Mouse (Mus musculus) lung, postnatal 10 days (tissue): ENCODE results near the gene Gm12845.
"Not testable (repeated sequence)": the region's sequence is repeated elsewhere in the genome, so short reads cannot be mapped to it uniquely, and the experiment has no call there.

Experiments used
- DNase-seq: peaks from one replicate; pipeline ENCODE4 v3.0.0; 2021

The Gm12845 gene

DNA sequence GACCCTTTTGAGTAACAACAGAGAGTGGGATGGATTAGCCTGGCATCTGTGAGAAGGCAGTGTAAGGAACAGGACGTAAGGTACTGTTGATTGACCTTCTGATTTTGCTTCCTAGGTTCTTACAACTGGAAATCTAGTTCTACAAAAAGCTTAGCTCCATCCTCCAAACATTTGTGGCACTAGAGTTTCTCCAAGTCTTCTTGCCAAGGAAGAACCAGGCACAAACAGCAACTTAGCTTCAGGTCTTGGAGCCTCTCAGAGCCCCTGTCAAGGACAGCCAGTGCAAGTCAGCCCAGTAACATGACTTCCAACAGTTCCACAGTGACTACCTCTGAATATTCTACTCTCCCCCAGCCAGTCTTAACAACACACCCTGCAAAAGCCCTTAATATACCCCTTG lies at the start of gene Gm12845:
Gene Gm12845, plus strand, starts transcription at position 301 of the 400 bp plus-strand sequence.
- no peak for DNase-seq

DNA sequence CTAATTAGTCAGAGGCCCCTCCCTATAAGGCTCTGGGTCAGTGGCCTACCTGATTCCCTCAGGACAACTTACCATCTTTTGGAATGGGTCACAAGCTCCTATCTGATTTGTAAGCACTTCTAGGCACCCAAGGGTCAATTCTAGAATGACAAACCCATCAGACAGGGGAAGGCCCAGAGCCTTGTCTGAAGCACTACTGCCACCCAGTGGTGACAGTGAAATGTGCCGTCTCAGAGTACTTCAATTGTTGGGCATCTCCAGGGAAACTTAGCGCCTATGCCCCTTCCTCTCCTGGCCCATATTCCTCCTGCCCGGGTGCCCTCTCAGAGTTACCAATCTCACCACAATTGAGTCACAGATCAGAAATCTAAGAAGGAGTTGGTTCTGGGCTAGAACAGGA lies 47.3 kb upstream of the Gm12845 start:
- DNase-seq, result peak; percentile 88

DNA sequence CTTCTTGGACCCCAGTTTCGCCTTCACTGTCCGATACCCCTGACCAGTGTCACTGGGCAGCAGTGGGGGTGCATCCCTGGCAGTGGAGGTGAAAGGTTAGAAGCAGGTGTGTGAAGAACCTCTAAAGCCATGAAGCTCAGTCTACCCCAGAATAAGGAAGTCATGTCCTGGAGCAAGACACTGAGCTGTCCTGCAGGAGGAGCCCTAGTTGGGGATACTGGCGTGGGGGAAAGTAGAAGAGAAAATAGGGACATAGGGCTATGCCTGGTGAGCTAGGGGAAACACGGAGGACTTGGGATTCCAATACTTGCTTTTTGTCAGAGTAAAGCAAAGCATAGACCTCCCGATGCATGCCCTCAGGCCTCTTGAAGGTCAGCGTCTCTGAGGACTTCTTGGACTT lies 43.2 kb upstream of the Gm12845 start:
- no peak for DNase-seq

DNA sequence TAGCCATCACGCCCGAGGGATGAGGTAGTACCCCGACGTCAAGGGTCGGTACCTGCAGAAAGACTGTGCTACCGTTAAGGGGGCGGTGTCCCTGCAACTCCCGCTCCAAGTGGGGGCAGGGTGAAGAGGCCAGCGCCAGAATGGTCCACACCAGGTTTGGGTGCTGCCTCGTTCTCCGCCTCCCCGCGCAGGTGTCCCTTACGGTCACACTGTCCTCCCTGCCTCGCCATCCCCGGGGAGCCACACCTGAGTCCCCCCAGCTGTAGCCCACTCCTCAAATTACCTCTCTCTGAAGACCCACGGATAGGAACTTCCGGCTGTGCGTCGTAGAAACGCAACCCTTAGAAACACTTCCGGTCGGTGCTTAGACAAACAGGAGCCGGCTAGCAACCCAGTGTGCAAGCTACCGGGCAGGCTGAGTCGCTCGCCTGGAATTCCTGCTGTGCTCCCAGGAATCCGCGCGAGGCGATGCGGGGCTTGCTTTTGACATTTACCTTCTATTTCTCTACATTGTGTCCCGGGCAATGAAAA lies 42.2 kb upstream of the Gm12845 start, which contains the start of gene Dmap1:
Gene Dmap1, minus strand, starts transcription at position 343 of the 531 bp plus-strand sequence.
- peak; percentile 89 for DNase-seq

DNA sequence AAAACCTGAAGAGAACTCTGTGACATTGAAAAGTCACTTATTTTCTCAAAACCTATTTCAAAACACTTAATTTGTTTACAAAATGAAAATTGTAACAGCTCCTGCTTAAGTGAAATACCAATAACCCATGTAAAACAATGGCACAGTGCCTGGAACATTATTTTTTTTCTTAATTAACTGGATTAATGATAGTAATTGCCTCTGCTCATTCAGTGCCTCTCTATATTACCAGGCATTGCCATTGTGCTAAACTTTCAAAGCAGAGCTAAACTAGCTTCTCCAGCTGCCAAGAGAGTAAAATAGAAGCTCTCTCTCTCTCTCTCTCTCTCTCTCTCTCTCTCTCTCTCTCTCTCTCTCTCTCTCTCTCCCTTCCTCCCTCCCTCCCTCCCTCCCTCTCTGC lies 41.7 kb upstream of the Gm12845 start:
- DNase-seq, result no peak

DNA sequence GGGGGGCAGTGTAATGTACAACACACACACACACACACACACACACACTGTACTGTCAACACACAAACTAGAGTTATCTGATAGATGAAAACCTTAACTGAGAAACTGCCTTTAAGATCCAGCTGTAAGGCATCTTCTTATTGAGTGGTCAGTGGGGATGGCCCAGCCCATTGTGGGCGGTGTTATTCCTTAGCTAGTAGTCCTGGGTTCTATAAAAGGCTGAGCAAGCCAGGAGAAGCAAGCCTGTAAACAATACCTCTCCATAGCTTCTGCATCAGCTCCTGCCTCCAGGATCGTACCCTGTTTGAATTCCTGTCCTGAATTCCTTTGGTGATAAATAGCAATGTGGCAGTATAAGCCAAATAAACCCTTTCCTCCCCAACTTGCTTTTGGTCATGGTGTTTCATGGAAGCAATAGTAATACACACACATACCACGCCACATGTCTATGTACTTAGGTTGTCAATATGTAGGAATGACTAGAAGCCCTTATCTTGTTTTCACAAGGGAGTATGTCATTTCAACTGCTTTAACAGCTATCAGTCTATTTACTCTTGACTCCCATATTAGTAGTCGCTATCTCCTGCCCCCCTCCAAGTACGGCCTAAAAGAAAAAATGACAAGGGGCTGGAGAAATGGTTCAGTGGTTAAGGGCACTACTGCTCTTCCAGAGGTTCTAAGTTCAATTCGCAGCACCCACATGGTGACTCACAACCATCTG lies 41.0 kb upstream of the Gm12845 start:
- DNase-seq, result no peak

DNA sequence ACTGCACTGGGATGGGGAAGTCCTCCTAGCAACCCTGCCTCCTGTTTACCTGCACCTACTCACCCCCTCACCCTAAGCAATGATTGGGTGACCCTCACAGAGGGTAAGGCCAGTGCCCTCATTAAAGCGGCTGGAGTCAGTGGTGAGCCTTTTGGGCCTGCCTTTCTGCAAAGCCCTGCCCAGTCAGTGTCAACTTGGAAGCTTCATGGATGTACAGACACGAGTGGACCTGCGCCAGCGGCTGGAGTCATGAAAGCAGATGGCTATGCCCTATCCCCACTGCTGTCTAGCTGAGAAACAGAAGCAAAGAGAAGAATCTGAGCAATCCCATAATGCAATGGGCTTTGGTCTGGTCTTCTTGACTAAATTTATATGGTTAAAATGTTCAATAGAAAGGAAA lies 37.9 kb upstream of the Gm12845 start:
- no peak for DNase-seq

DNA sequence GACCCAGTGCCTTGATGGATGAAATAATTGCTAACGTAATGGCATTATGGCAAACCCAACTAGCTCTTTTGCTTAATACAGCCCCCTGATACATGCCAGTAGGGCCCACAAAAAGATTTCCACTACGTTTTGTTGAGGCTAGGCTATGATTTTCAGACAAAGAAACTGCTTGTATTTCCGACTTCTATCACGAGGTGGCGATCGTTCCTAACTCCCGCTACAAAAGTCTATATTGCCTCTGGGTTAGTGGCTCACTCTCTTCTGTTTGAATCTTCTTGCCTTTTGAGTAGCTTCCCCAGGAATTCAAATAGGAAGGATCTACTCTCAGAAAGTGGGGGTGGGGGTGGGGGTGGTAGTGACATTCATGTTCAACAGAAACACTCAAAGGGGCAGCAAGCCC lies 18.9 kb upstream of the Gm12845 start:
- peak; percentile 70 for DNase-seq

DNA sequence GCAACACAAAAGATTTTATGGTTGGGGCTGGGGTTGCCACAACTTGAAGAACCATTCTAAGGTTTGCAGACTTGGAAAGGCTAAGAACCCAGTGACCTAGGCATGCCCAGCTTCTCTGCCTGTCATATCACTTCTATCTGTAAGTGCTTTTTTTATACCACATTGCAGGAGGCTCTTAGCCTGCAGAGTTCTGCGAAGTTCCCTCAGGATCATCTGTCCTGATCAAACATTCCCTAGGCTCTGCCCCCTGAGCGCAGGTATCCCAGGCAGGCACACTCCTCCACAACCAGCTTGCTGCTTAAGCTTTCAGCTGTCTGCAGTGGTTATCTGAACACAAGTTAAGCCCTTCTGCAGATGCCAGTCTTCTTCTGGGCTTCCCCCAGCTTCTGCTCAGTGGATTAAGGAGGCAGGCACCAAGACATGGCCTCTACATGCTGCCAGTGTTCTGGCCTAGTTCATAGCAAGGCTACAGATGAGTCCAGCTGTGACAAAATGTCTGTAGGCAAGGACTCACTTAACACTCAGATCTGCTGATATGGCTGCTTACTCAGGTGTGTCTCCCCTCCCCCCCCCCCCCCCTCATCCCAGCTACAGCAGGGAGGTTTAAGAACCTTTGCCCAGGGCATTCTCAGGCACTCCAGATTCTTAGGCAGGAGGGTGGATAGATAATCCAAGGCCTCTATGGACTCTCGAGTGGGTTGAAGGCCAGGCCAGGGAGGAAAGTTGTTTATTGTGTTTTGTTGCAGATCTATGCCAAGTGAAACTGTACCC lies 15.2 kb upstream of the Gm12845 start:
- no peak for DNase-seq

DNA sequence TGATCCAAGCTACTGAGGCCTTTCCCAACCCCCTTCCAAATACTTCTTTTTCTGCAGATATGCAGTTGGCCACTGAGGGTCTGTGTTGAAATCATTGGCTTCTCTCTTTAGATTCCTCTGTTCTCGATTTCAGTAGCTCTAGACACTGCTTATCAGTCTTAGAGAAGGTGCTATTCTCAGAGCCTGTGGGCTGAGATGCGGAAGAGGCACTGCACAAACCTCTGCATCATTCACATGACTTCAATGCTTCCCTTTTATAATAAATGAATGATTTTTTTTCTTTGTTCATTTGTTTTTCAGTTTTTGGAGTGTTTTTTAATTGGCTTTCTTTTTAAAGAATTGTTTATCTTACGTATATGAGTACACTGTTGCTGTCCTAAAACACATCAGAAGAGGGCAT lies 11.9 kb upstream of the Gm12845 start:
- no peak for DNase-seq

DNA sequence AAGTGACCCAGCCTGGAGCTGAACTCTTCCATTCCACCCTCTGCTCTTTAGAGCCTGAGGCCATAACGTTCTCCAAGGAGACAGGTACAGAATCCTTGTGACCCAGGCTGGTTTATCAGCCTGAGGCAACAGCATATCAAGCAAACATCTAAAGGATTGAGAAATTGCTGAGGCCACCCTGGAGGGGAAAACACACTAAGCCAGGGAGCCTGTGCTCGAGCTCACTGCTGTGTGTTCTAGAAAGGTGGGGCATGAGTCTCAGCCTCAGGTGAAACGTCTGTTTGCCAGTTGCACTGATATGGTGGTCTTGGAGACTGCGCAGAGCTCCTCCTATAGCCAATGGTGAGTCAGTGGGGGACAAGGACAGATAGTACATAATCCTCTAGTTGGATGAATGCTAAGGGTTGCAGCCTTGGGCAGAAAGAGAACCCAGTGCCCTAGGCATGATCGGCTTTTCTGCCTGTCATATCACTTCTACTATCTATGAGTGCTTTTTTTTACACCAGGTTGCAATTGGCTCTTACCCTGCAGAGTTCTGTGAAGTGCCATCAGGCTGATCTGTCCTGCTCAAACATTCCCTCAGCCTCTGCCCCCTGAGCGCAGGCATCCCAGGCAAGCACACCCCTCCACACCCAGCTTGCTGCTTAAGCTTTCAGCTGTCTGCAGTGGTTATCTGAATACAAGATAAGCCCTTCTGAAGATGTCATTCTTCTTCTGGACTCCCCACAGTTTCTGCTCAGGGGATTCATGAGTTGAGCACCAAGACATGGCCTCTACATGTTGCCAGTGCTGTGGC lies 10.7 kb upstream of the Gm12845 start:
- no peak for DNase-seq

DNA sequence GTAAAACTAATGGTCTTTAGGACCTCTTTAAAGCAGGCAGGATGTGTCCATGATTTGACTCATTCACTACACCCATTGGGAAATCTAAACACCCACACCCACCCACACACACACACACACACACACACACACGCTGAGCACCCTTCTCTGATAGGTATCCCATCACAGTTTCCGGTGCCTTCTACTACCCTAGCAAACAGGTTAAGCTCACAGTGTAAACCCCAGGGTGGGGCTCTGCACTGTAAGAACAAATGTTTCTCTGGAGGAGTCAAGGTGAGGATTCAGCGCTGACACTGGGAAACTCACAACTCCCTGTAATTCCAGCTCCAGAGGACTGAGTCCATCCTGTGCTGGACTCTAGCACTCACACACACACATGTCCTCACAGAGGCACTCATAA lies 7.7 kb downstream of the Gm12845 start:
- no peak for DNase-seq

DNA sequence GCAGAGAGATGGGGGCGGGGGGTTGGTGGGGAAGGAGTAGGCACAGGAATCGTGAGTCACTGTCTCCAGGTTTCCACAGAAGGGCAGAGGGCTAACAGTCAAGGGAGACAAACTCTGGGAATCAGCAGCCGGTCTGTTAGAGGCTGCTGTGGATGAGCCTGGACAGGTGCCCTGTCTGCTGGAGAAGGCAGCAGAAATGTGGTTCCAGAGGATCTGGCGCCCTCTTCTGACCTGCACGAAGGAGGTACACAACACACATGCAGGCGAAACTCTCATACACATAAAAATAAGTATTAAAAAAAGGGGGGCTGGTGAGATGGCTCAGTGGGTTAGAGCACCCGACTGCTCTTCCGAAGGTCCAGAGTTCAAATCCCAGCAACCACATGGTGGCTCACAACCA lies 13.3 kb downstream of the Gm12845 start:
- peak; percentile 13 for DNase-seq

DNA sequence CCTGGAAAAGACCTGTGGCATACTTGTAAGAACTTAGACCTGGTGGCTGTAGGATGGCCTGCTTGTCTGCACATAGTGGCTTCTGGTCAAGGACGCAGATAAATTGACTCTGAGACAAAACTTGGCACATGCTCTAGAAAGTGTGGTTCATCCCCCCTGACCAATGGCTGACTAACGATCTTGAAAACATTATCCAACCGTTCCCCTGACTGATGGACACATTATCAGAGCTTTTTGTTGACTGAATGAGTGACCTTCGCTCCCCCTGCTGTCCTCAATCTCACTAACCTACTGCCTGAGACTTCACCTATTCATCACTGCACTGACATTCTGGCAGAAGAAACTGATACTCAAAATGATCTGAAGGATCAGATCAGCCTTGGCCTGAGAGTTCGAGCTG lies 28.3 kb downstream of the Gm12845 start:
- DNase-seq, result not testable (repeated sequence)

DNA sequence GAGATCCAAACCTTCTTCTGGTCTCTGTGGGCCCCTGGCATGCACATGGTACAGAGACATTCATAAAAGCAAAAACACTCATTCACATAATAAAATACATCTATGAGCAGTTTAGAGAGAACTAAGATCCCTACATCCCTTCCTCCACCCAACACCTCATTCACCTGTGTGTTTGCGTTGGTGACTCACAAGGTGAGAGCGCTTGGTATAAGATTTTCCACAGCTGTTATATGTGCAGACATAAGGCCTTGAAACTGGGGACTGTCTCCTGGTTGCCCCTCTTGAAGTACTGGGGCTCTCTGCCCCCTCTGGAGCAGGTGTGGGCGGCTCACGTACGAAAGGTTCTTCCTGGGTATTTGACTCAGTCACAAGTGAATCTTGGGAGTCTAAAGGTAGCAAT lies 35.9 kb downstream of the Gm12845 start:
- DNase-seq, result no peak

DNA sequence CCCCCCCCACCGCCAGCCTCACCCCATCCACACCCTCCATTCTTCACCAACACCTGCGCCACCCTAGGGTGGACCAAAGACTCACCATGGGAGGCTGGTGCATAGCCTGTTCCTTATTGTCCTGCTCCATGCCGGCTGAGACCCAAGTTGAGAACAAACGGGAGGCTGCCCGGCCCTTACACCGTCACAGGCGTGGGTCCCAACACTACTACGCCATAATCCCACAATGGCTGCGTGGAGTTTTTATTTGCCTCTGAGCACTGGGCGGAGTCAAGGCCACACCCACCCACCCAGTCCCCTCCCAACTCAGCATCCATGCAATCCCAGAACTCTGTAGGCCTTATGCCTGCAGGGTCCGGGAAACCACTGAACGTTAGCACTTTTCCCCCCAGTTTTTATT lies 41.2 kb downstream of the Gm12845 start, which contains the start of gene Klf17:
Gene Klf17, minus strand, starts transcription at position 233 of the 400 bp plus-strand sequence.
- DNase-seq, result no peak

DNA sequence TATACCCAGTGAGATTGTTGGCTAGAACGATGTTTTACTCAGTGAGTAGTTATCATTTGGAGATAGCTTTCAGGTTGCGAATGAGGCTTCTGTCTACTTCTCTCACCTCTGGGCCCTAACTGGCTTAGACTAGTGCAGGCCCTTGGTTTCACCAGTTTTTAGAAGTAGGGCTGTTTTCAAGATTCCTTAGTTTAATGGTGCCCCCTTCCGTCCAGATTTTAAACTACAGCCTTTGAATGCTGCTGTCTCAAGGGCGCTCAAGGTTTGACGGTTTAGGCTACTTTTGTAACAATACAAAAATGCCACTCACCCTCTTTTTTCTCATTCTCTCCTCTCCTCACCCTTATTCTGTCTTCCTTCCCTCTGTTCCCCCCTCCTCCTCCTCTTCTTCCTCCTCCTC lies 46.7 kb downstream of the Gm12845 start:
- peak; percentile 78 for DNase-seq

DNA sequence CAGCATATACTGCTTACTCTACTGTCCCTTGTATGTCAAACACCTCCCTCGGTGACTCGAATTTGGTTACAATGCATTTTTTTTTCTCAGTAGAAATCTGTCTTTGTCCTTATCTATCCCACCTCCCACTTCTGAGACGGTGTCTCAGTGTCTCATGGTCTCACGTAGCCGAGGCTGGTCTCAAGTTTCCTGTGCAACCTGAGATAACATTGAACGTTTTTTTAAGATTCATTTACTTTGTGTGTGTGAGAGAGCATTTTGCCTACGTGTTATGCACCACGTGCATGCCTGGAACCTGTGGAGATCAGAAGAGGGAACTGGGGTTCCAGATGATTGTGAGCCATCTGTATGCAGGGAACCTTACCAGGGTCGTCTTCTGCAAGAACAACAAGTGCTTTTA lies 48.7 kb downstream of the Gm12845 start:
- DNase-seq, result no peak
